Mouse (Mus musculus) midbrain, embryonic 14.5 days (tissue): Measurements from ENCODE around the gene Atp13a2. TPM values are rescaled to one million over a fixed set of nuclear protein-coding genes. Genes with fewer than 3 reads are reported as not detected.

Source experiments
- ATAC-seq: fragments of 200-750 bp; cut with Nextera tagmentation; 2 replicates; pipeline ENCODE4 v1.8.0; 2017; ENCODE audit warnings: moderate number of reproducible peaks, moderate library complexity; ENCODE audit not compliant: low FRiP score, low TSS enrichment
- DNase-seq: peaks from one replicate; pipeline ENCODE4 v3.0.0-alpha.2; 2015
- H3K27ac ChIP-seq: fragments of 300-500 bp; sonication (generic); replicated peaks from 2 replicates; pipeline ENCODE4 v1.5.1; 2014; ENCODE audit warnings: mild to moderate bottlenecking, low read depth, low read length, moderate library complexity
- H3K27me3 ChIP-seq: fragments of 300-500 bp; sonication (generic); 2 replicates; pipeline ENCODE4 v1.6.1; 2014; ENCODE audit warnings: low read length, control low read depth, mixed read lengths; ENCODE audit not compliant: control insufficient read depth, insufficient read depth
- H3K36me3 ChIP-seq: fragments of 300-500 bp; sonication (generic); 2 replicates; pipeline ENCODE4 v1.6.1; 2014; ENCODE audit warnings: low read length, control low read depth; ENCODE audit not compliant: control insufficient read depth, insufficient read depth
- H3K4me1 ChIP-seq: fragments of 300-500 bp; sonication (generic); 2 replicates; pipeline ENCODE4 v1.6.1; 2014; ENCODE audit warnings: mild to moderate bottlenecking, antibody characterized with exemption, low read length, control low read depth; ENCODE audit not compliant: control insufficient read depth, insufficient read depth
- H3K4me2 ChIP-seq: fragments of 300-500 bp; sonication (generic); 2 replicates; pipeline ENCODE4 v1.6.1; 2014; ENCODE audit warnings: mild to moderate bottlenecking, low read length, moderate library complexity
- H3K4me3 ChIP-seq: fragments of 300-500 bp; sonication (generic); replicated peaks from 2 replicates; pipeline ENCODE4 v1.5.1; 2014; ENCODE audit warnings: low read depth, low read length
- H3K9ac ChIP-seq: fragments of 300-500 bp; sonication (generic); replicated peaks from 2 replicates; pipeline ENCODE4 v1.6.1; 2014; ENCODE audit warnings: mild to moderate bottlenecking, low read length, moderate library complexity
- H3K9me3 ChIP-seq: fragments of 300-500 bp; sonication (generic); 2 replicates; pipeline ENCODE4 v1.6.1; 2016; ENCODE audit warnings: low read length, control low read depth, mixed read lengths; ENCODE audit not compliant: control insufficient read depth
- WGBS: fragments of 180-500 bp; shearing (Covaris S2); extraction: QIAGEN DNeasy Blood & Tissue Kit; methylation state at CpG from one replicate; pipeline ENCODE4 v1.1.7; 2014; 5-methylcytosine and 5-hydroxymethylcytosine counted together
- polyA plus RNA-seq: library from polyadenylated mRNA; unstranded; fragments of >200 nt; fragmentation: Nextera tagmentation; extraction: Ambion mirVana; gene quantifications from 2 replicates; pipeline ENCODE4 v1.2.1, GENCODE M21; 2014

The Atp13a2 gene
- polyA plus RNA-seq, 1 experiment from 2014 or later, result 162 TPM

DNA sequence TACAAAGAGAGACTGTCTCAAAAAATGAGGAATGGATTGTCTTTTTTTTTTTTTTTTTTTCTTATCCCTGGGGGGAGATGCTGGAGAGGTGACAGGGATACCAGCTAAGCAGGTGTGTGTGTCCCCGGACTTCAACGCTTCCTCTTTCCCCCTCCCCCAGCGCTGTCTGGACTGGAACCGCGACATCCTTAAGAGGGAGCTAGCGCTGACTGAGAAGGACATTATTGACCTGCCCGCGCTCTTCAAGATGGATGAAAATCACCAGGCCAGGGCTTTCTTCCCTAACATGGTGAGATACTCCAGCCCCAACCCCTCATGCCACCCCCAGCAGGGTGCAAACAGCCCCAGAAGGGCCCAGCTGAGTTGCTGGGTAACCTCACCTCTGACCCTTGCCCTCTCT is 37.6 kb upstream of the Atp13a2 start:
- no peaks in the 10 kb centered on the region for H3K36me3 ChIP-seq
- no peaks in the 10 kb centered on the region for H3K27me3 ChIP-seq
- ATAC-seq (no peak), DNase-seq (no peak)
- WGBS, result 78% methylated on average over 8 of the region's 8 CpGs
- H3K4me1 ChIP-seq, result no peaks in the 10 kb centered on the region
- H3K9me3 ChIP-seq, result no peaks in the 10 kb centered on the region
- no peak overlapping the region for H3K4me3 ChIP-seq
- H3K4me2 ChIP-seq, result no peak overlapping the region
- H3K27ac ChIP-seq, result no peak overlapping the region
- H3K9ac ChIP-seq, result no peak overlapping the region

DNA sequence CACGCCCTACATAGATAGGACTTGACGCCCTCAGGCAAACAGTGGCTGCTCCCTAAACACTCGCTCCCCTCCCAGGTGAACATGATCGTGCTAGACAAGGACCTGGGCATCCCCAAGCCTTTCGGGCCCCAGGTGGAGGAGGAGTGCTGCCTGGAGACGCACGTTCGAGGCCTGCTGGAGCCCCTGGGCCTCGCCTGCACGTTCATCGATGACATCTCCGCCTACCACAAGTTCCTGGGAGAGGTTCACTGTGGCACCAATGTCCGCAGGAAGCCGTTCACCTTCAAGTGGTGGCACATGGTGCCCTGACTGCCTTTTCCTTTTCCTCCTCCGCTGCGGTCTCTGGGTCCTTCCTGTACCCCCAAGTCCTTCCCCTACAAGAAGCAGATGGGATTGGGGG is 37.1 kb upstream of the Atp13a2 start:
- Histone ChIP-seq H3K27me3 (no peaks in the 10 kb centered on the region), H3K9ac (no peak overlapping the region), H3K36me3 (no peaks in the 10 kb centered on the region), H3K27ac (no peak overlapping the region), H3K9me3 (no peaks in the 10 kb centered on the region), H3K4me2 (no peak overlapping the region), H3K4me3 (no peak overlapping the region), H3K4me1 (no peaks in the 10 kb centered on the region)
- WGBS, result 92% methylated on average over 16 of the region's 16 CpGs
- ATAC-seq (no peak), DNase-seq (no peak)

DNA sequence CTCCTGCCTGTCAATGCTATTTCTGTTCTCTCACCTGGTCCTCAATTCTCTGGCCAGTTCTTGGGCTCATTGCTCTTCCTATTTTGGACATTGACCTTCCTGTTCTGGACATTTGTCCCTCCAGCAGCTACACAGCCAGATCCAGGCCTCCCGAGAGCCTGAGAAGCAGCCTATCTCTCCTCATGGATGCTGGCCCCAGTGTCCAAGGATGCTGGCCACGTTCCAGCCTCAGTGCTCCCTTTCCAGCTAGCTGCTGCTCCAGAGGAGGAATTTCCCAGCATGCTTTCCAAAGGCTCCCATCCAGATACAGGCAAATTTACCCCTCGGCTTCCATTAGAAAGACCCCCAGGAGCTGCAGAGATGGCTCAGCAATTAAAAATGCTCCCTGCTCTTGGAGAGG is 36.1 kb upstream of the Atp13a2 start:
- Histone ChIP-seq H3K27me3 (no peaks in the 10 kb centered on the region), H3K4me2 (no peak overlapping the region), H3K9me3 (no peaks in the 10 kb centered on the region), H3K4me1 (no peaks in the 10 kb centered on the region), H3K27ac (no peak overlapping the region), H3K4me3 (no peak overlapping the region), H3K36me3 (no peaks in the 10 kb centered on the region), H3K9ac (no peak overlapping the region)
- no peak for ATAC-seq
- DNase-seq, result no peak
- 77% methylated on average over 3 of the region's 3 CpGs for WGBS

DNA sequence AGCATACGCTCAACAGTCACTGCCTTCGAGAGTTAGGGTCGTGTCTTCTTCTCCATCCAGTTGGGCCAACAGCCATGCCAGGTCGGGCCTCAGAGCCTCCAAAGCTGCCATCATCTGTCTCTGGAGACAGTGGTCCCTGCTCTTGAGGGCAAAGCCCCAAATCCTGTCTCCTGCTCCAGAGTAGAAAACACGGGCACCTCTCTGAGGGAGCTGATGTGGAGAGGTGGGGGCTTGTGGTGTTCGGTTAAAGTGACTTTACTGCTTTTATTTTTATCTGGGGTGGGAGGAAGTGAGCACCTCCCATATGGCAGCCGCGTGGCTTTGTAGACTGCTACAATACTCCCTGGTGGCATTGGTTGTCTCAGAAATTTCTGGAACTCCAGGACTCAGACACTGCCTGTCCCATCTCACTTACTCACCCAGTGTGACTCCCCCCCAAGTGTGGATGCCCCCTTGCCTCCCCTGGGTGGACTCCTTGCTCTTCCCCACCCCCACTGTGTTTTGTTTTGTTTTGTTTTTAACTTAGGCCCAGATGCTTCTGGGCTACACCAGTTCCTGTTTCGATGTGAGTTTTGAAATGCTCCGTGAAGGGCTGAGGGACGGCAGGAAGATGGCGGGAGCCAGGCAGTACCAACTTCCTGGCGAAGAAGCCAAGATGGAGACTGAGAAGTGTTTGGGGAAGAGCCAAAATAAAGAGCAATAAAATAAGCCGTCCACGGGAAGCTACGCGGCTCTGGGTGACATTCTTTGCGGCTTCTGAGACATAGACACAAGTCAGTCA is 34.6 kb upstream of the Atp13a2 start:
- 92% methylated on average over 18 of the region's 18 CpGs for WGBS
- no peak overlapping the region for H3K27ac ChIP-seq
- H3K9me3 ChIP-seq, result no peaks in the 10 kb centered on the region
- H3K4me2 ChIP-seq, result no peak overlapping the region
- ATAC-seq (no peak), DNase-seq (no peak)
- no peaks in the 10 kb centered on the region for H3K27me3 ChIP-seq
- no peak overlapping the region for H3K4me3 ChIP-seq
- peaks cover 5% of the 10 kb centered on the region for H3K4me1 ChIP-seq
- no peaks in the 10 kb centered on the region for H3K36me3 ChIP-seq
- H3K9ac ChIP-seq, result no peak overlapping the region

GRCm38 (mm10) chr4:140957131-140957702 is 29.5 kb upstream of the Atp13a2 start:
- Histone ChIP-seq H3K4me1 (peaks cover 16% of the 10 kb centered on the region), H3K27ac (peak overlapping the region; percentile 73), H3K4me2 (peak overlapping the region; percentile 63), H3K36me3 (no peaks in the 10 kb centered on the region), H3K9me3 (no peaks in the 10 kb centered on the region), H3K27me3 (no peaks in the 10 kb centered on the region), H3K9ac (peak overlapping the region; percentile 25; the same call in 1 of the 2 replicates), H3K4me3 (peak overlapping the region; percentile 32)
- DNase-seq (peak; percentile 64), ATAC-seq (no peak)
- 1% methylated on average over 17 of the region's 17 CpGs for WGBS

DNA sequence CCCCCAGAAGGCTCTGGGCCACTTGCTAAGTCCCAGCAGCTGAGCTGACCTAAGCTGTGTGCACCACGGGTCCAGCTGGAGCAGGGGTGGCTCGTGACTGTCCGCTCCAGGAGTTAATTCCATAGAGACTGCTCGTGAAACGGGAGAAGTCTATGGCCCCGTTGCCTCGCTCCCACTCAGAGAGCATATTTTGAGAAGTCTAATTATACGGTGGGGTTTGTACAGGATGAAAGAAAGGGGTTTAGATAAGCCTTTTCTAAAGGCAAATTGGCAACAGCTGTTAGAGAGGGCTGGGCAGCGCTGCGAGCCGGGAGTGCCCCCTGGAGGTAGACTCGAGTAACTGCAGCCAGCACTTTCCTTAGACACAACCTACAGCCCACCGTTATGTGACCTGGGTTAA is 28.9 kb upstream of the Atp13a2 start:
- Histone ChIP-seq H3K27ac (peak overlapping the region; percentile 73), H3K36me3 (no peaks in the 10 kb centered on the region), H3K9ac (peak overlapping the region; percentile 25; the same call in 1 of the 2 replicates), H3K4me3 (peak overlapping the region; percentile 32), H3K9me3 (no peaks in the 10 kb centered on the region), H3K4me1 (peaks cover 21% of the 10 kb centered on the region), H3K4me2 (peak overlapping the region; percentile 63), H3K27me3 (no peaks in the 10 kb centered on the region)
- ATAC-seq (peak; percentile 40; the same call in 1 of the 2 replicates), DNase-seq (peak; percentile 89)
- under 1% methylated on average over 13 of the region's 13 CpGs for WGBS

GRCm38 (mm10) chr4:140958319-140958718 is 28.4 kb upstream of the Atp13a2 start:
- WGBS, result 61% methylated on average over 6 of the region's 6 CpGs
- H3K27me3 ChIP-seq, result no peaks in the 10 kb centered on the region
- H3K4me2 ChIP-seq, result no peak overlapping the region
- H3K4me3 ChIP-seq, result no peak overlapping the region
- DNase-seq (no peak), ATAC-seq (no peak)
- H3K36me3 ChIP-seq, result no peaks in the 10 kb centered on the region
- H3K4me1 ChIP-seq, result peaks cover 21% of the 10 kb centered on the region
- H3K9ac ChIP-seq, result no peak overlapping the region
- no peak overlapping the region for H3K27ac ChIP-seq
- no peaks in the 10 kb centered on the region for H3K9me3 ChIP-seq

GRCm38 (mm10) chr4:140959128-140959679 is 27.5 kb upstream of the Atp13a2 start:
- no peak for DNase-seq
- no peak overlapping the region for H3K9ac ChIP-seq
- no peaks in the 10 kb centered on the region for H3K9me3 ChIP-seq
- no peak overlapping the region for H3K27ac ChIP-seq
- H3K27me3 ChIP-seq, result no peaks in the 10 kb centered on the region
- no peak overlapping the region for H3K4me2 ChIP-seq
- 89% methylated on average over 7 of the region's 7 CpGs for WGBS
- ATAC-seq, result no peak
- no peak overlapping the region for H3K4me3 ChIP-seq
- no peaks in the 10 kb centered on the region for H3K36me3 ChIP-seq
- H3K4me1 ChIP-seq, result peaks cover 21% of the 10 kb centered on the region
